Mouse (Mus musculus) megakaryocyte progenitor cell, adult 5-6 weeks (primary cell): ENCODE results near the gene Pbxip1. TPM values are rescaled to one million over a fixed set of nuclear protein-coding genes. Genes with fewer than 3 reads are reported as not detected.

ENCODE experiments used
- ATAC-seq: replicated peaks from 2 replicates; pipeline ENCODE4 v1.8.0; 2016; ENCODE audit warnings: mild to moderate bottlenecking, moderate TSS enrichment, inconsistent platforms; ENCODE audit not compliant: poor library complexity
- total RNA-seq, 2 experiments: library from RNA; stranded (forward) in 1 of 2; stranded (reverse) in 1 of 2; fragments of 157-497, 149-512 nt in 1 of 2; fragments of 200-1000 nt in 1 of 2; gene quantifications; 2 replicates each; pipeline versions ENCODE4 v1.2.3 to v1.2.4; 2015 to 2017

Gene Pbxip1
- total RNA-seq (2015) (5.2 and 6.1 TPM in 2 replicates), total RNA-seq (2017) (13.4 and 15.0 TPM in 2 replicates)

GRCm38 (mm10) chr3:89436176-89437113 lies at the start of gene Pbxip1:
TSS of gene Pbxip1 (plus strand) at chr3:89436706.
- peak; percentile 76 for ATAC-seq

DNA sequence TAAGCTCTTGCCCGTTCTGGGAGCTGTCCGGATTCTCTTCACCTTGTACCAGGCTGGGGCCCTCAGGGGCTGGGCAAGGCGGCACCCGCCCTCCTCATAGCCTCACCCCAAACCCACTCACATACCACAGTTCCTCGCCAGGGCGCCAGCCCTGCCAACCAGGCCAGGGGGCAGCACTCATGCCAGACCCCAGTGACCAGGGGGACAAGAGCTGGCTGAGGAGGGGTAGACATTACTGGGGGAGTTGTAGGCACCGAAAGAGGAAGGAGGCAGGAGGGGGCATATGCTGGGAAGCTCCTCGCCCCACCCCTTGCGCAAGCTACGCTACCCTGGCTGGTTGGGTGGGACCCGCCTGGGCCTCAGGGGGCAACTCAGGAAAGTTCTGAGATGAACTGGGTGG lies 48.9 kb upstream of the Pbxip1 start:
- peak; percentile 29 for ATAC-seq

DNA sequence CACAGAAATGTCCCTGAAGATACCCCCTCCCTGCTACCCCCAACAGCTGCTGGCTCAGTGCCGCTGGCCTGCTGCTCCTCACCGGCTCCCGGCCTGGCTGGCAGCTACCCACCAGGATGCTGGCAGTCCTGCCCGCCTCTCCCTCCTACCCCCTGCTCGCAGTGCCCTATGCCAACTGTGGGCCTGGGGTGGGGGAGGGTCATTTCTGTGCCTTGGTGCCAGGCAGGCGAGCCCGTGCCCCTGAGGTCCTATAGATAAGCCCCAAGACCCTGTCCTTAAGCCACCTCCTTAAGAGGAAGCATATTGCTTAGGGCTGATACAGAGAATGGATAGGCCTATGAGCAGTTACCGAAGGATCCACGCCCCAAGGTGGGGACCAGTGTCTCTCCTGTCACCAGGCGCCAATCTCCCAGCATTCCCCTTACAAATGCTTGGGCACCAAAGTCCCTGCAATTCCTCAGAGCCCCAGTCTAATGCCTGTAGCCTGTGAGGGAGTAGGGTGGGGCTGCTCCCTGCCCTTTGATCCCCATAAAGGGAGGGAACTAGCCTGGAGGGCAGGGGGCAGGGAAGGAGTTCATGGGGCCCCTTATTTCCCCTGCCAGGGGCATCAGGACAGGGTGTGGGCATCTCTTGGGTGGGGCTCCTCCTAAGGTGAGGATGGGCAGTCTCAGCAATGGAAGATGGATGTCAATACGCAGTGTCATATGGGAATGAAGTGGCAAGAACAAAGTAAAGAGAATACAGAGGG lies 48.2 kb upstream of the Pbxip1 start:
- ATAC-seq, result peak; percentile 56

- ATAC-seq, result peak; percentile 20; the same call in 1 of the 2 replicates
These were observed 47.4 kb upstream of the Pbxip1 start for GRCm38 (mm10) chr3:89388901-89389740.

GRCm38 (mm10) chr3:89390111-89390515 lies 46.4 kb upstream of the Pbxip1 start:
- no peak for ATAC-seq

DNA sequence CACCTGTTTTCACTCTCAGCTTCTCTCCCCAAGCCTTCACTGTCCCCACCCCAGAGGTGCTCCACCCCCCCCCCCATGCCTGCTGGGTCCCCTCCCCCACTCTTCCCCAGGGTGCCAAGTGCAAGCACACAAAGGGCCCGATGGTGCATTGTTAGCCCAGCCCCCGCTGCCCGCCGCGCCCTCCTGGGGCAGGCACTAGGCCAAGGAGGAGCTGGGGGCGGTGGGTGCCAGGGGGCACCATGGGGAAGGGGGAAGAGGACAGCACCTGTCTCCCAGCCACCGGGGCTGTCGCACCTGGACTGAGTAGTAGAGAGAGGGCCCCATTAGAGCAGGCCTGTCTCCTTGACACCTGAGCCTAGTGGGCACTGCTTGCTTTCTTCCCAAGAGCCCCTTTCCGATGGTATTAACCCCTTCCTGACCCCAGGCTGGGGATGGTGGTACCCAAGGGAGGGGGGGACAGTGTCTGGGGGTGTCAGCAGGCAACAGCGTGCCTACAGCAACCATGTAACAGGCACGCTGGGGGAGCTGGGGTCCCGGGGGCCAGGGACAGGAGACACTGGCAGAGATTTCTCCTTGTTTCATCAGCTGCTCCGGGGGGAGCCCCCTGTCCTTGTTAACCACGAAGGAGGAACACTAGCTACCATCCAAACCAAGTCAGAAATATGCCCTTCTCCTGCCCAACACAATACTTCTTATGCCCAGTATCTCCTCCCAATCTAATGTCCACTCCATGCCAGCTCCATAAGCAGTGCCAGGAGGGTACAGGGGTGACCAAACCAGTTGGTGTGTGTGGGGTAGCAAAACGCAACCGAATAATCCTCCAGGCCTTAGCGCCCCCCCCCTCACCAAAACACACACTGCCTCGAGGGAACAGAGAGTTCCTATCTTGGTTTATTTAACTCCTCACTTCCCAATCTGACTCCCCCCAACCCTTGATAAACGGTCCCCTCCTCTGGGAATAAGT lies 45.5 kb upstream of the Pbxip1 start:
- ATAC-seq, result no peak

GRCm38 (mm10) chr3:89391663-89392511 lies 44.6 kb upstream of the Pbxip1 start:
- ATAC-seq, result no peak

GRCm38 (mm10) chr3:89392871-89393311 lies 43.6 kb upstream of the Pbxip1 start:
- ATAC-seq, result no peak

GRCm38 (mm10) chr3:89393605-89394004 lies 42.9 kb upstream of the Pbxip1 start:
- ATAC-seq, result peak; percentile 78

- ATAC-seq, result peak; percentile 57
These were observed 42.3 kb upstream of the Pbxip1 start, which contains the start of gene Zbtb7b for GRCm38 (mm10) chr3:89394006-89394893. TSS of gene Zbtb7b (minus strand) at chr3:89394776.

DNA sequence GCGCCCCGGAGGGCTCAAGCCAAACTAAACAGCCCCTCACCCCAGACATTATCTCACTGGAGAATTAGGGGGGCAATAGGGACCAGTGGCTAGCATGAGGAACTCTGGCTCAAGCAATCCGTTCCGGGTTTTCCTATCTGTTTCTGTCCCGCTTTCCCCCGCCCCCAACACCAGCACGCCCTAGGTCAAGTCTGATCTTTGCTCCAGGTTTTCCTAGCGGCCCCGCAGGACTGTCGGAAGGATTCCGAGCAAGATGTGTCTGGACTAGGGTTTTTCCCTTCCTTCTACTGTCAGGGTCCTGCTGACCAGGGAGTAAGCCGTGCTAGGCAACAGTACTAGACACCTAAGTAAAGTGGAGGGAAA lies 41.6 kb upstream of the Pbxip1 start:
- ATAC-seq, result peak; percentile 27

DNA sequence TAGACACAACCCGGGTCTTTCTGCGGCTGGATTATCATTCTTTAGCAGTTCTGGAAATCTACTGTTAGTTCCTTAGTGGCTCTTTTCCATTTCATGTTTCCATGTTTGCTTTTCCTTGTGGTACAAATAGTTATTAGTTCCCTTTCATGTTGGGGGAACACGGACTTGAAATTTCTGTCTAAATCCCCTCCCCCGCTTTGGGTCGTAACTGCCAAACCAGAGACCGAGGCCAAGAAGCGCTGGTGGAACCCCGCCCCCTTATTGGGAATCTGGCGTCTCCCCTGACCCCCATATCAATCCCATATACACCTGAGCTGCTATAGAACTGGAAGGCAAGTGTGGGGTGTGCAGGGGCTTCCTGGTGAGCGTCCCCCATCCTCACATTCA lies 41.1 kb upstream of the Pbxip1 start:
- no peak for ATAC-seq

- ATAC-seq, result peak; percentile 15; the same call in 1 of the 2 replicates
These were observed 40.5 kb upstream of the Pbxip1 start for GRCm38 (mm10) chr3:89395806-89396653.

- ATAC-seq, result no peak
These were observed 39.9 kb upstream of the Pbxip1 start for GRCm38 (mm10) chr3:89396654-89397005.

GRCm38 (mm10) chr3:89401329-89401728 lies 35.2 kb upstream of the Pbxip1 start:
- ATAC-seq, result no peak

- ATAC-seq, result no peak
These were observed 33.8 kb upstream of the Pbxip1 start, which contains the start of gene Lenep for GRCm38 (mm10) chr3:89402693-89403092. TSS of gene Lenep (minus strand) at chr3:89402793.

GRCm38 (mm10) chr3:89406887-89407286 lies 29.6 kb upstream of the Pbxip1 start:
- no peak for ATAC-seq
